Mouse (Mus musculus) C2C12 (cell line): ENCODE data around the gene Eva1c. TPM values are rescaled to one million over a fixed set of nuclear protein-coding genes. Genes with fewer than 3 reads are reported as not detected.

Experiments used
- H3K27me3 ChIP-seq: one replicate; pipeline ENCODE4 v1.6.1; 2011; ENCODE audit not compliant: control insufficient read depth, insufficient read depth, insufficient read length
- H3K36me3 ChIP-seq: one replicate; pipeline ENCODE4 v1.6.1; 2011; ENCODE audit not compliant: control insufficient read depth, insufficient read depth
- H3K4me3 ChIP-seq: one replicate; pipeline ENCODE4 v1.5.1; 2011; ENCODE audit warnings: mild to moderate bottlenecking, control low read depth; ENCODE audit not compliant: poor library complexity, insufficient read depth, severe bottlenecking
- H3K79me2 ChIP-seq: one replicate; pipeline ENCODE4 v1.6.1; 2011; ENCODE audit not compliant: control insufficient read depth, insufficient read depth
- H3K79me3 ChIP-seq: one replicate; pipeline ENCODE4 v1.6.1; 2011; ENCODE audit warnings: low read depth, control low read depth
- H3ac ChIP-seq: one replicate; pipeline ENCODE3; 2011; ENCODE audit warnings: low read depth; ENCODE audit not compliant: control insufficient read depth, insufficient read length
- CEBPB ChIP-seq: IDR thresholded peaks from one replicate; pipeline ENCODE4 v1.6.1; 2011; ENCODE audit warnings: low read depth, mild to moderate bottlenecking, control low read depth, moderate library complexity
- CTCF ChIP-seq: IDR thresholded peaks from one replicate; pipeline ENCODE4 v1.5.1; 2011; ENCODE audit not compliant: control insufficient read depth, insufficient read depth, insufficient read length
- FOSL1 ChIP-seq: IDR thresholded peaks from one replicate; pipeline ENCODE4 v1.8.0; 2011; ENCODE audit warnings: mild to moderate bottlenecking, low read length; ENCODE audit not compliant: poor library complexity, insufficient read depth, severe bottlenecking
- MAX ChIP-seq: IDR thresholded peaks from one replicate; pipeline ENCODE4 v1.6.1; 2011; ENCODE audit warnings: mild to moderate bottlenecking, control low read depth
- MYOD1 ChIP-seq: IDR thresholded peaks from one replicate; pipeline ENCODE4 v1.6.1; 2011; ENCODE audit warnings: low read depth; ENCODE audit not compliant: control insufficient read depth, insufficient read length
- MYOG ChIP-seq: IDR thresholded peaks from one replicate; pipeline ENCODE4 v1.6.1; 2011; ENCODE audit not compliant: control insufficient read depth, insufficient read length; ENCODE audit errors: extremely low read depth
- USF1 ChIP-seq: IDR thresholded peaks from one replicate; pipeline ENCODE4 v1.6.1; 2011; ENCODE audit warnings: low read depth, mild to moderate bottlenecking, control low read depth, moderate library complexity
- polyA plus RNA-seq: library from polyadenylated mRNA; unstranded; fragments of >200 nt; fragmentation: generic; extraction: Trizol; gene quantifications from one replicate; pipeline ENCODE4 v1.2.1, GENCODE M21; 2012; ENCODE audit warnings: missing spikeins

Gene Eva1c
- polyA plus RNA-seq, 1 experiment, result 21.5 TPM

DNA sequence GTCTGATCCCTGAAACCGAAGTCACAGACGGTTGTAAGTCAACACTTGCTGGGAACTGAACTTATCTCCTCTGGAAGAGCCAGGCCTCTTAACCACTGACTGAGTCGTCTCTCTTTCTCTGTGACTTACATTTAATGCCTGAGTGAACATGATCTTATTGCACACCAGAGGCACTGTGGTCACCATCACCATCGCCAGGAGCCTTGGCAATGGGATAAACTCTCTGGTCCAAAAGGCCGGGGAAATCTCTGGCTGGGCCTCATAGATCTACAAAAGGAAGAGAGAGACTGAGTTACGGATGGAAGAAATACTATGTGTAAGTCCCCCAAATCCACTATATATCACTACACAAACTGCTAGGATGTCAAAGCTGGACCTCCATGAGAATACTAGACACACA, 35.6 kb upstream of the Eva1c start:
- no peak for TF ChIP-seq MYOG
- TF ChIP-seq CTCF, result no peak
- no peak for TF ChIP-seq USF1
- no peak for TF ChIP-seq MAX
- no peak for TF ChIP-seq MYOD1
- TF ChIP-seq CEBPB, result no peak
- no peak for TF ChIP-seq FOSL1
- H3K36me3 ChIP-seq, result peaks cover 90% of the 10 kb centered on the region
- no peak overlapping the region for H3ac ChIP-seq
- H3K79me3 ChIP-seq, result no peaks in the 10 kb centered on the region
- H3K79me2 ChIP-seq, result no peaks in the 10 kb centered on the region
- H3K27me3 ChIP-seq, result no peaks in the 10 kb centered on the region
- H3K4me3 ChIP-seq, result no peak overlapping the region

DNA sequence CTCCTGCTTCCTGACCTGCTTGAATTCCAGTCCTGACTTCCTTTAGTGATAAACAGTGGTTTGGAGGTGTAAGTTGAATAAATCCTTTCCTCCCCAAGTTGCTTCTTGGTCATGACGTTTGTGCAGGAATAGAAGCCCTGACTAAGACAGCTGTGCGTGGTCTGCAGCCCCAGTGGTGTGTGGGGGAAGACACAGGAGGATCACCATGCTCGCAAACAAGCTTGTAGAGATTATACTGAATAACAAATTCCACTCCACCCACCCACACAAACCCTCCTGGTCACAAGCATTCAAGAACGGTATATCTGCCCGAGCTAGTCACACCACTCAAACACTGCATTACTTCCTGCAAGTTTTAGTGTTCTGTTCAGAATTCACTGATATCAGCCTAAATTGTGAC, 34.5 kb upstream of the Eva1c start:
- H3K79me3 ChIP-seq, result no peaks in the 10 kb centered on the region
- H3K79me2 ChIP-seq, result no peaks in the 10 kb centered on the region
- H3K36me3 ChIP-seq, result peaks cover 91% of the 10 kb centered on the region
- no peak overlapping the region for H3ac ChIP-seq
- no peak for TF ChIP-seq CTCF
- TF ChIP-seq FOSL1, result no peak
- TF ChIP-seq MYOG, result no peak
- TF ChIP-seq CEBPB, result no peak
- no peak for TF ChIP-seq MYOD1
- TF ChIP-seq USF1, result no peak
- TF ChIP-seq MAX, result no peak
- H3K27me3 ChIP-seq, result no peaks in the 10 kb centered on the region
- no peak overlapping the region for H3K4me3 ChIP-seq

DNA sequence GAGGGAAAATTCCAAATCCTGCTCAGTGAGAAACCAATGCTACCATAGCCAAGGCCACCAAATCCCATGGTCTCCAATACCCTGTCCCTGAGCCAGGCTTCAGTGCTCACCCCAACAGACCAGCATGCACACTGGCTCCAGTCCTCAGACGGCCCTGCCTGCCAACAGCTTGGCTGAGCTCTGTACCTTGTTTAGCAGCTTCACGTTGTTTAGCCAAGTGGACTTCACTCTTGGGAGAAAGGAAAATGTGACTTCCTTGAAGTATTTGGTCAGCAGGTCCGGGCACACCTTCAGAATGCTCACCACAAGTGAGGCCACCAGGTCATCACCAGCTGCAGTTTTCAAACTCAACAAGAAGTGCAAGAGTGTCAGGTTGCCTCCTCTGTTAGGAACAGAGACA, 34.0 kb upstream of the Eva1c start:
- Histone ChIP-seq H3K4me3 (no peak overlapping the region), H3ac (no peak overlapping the region), H3K36me3 (peaks cover 90% of the 10 kb centered on the region), H3K79me3 (no peaks in the 10 kb centered on the region), H3K79me2 (no peaks in the 10 kb centered on the region), H3K27me3 (no peaks in the 10 kb centered on the region)
- TF ChIP-seq FOSL1 (no peak), MYOG (no peak), MAX (no peak), MYOD1 (no peak), USF1 (no peak), CEBPB (no peak), CTCF (no peak)

DNA sequence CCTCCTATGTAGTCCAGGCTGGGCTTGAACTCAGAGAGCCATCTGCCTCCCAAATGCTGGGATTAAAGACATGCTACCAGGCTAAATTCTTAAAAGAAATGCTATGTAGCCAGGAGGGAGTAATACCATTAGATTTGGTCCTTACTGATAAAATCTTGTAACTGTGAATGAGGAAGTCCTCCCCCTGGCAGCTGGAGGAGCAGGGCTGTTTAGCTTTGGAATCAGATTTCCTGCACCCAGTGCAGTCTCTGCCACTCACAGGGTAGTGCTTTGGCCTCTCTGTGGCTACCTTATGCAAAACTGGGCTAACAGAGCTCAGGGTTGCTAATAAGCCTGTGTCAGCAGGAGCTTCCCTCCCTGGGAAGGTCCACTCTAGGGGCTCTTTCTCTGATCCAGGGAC, 31.8 kb upstream of the Eva1c start:
- TF ChIP-seq CEBPB, result no peak
- TF ChIP-seq CTCF, result no peak
- TF ChIP-seq MYOG, result no peak
- TF ChIP-seq USF1, result no peak
- TF ChIP-seq MYOD1, result no peak
- no peak for TF ChIP-seq MAX
- no peak for TF ChIP-seq FOSL1
- Histone ChIP-seq H3K36me3 (peaks cover 87% of the 10 kb centered on the region), H3ac (no peak overlapping the region), H3K79me3 (no peaks in the 10 kb centered on the region), H3K4me3 (no peak overlapping the region), H3K79me2 (no peaks in the 10 kb centered on the region), H3K27me3 (no peaks in the 10 kb centered on the region)

DNA sequence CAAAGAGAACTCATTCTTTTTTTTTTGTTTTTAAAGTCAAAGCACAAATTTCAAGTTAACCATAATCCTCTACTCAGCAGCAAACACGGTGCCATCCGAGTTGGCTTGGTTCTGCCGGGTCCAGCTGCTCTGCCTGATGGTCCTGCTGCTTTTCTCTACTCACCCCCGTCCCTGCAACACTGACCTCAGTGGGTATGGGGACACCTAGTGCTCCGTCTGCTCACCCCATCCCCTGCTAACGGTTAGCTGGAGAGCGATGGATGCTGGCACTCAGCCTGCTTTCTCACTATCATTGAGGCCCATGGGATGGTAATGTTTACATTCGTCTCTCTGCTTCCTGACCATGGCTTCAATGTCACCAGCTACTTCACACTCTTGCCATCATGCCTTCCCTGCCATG, 28.1 kb upstream of the Eva1c start:
- Histone ChIP-seq H3K27me3 (no peaks in the 10 kb centered on the region), H3ac (no peak overlapping the region), H3K4me3 (no peak overlapping the region), H3K79me3 (no peaks in the 10 kb centered on the region), H3K79me2 (no peaks in the 10 kb centered on the region), H3K36me3 (peaks cover 84% of the 10 kb centered on the region)
- no peak for TF ChIP-seq MYOG
- no peak for TF ChIP-seq FOSL1
- no peak for TF ChIP-seq USF1
- no peak for TF ChIP-seq CTCF
- no peak for TF ChIP-seq MYOD1
- TF ChIP-seq CEBPB, result no peak
- no peak for TF ChIP-seq MAX

DNA sequence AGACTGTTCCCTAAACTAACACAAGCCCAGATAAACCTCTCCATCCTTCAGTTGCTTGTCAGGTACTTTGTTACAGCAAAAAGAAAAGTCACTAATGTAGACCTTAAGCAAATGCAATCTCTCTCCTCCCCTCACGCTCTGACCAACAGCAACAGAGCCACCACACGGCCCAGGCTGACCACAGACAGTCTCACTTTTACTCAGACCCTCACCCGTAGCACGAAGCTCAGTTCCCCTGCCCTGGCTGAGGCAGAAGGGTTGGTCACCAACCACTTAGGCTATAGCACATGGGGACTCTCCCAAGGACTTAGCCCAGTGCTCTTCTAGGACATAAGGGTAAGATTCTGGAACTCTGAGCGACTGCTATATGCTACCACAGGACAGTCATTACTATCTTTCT, 27.7 kb upstream of the Eva1c start:
- H3K27me3 ChIP-seq, result no peaks in the 10 kb centered on the region
- TF ChIP-seq USF1 (no peak), CTCF (no peak), MAX (no peak), CEBPB (no peak), MYOD1 (no peak), FOSL1 (no peak), MYOG (no peak)
- no peaks in the 10 kb centered on the region for H3K79me3 ChIP-seq
- no peaks in the 10 kb centered on the region for H3K79me2 ChIP-seq
- no peak overlapping the region for H3ac ChIP-seq
- H3K36me3 ChIP-seq, result peaks cover 85% of the 10 kb centered on the region
- H3K4me3 ChIP-seq, result no peak overlapping the region
